Mouse (Mus musculus) left cerebral cortex, postnatal 14 days (tissue): Measurements from ENCODE around the gene Cradd. TPM values are rescaled to one million over a fixed set of nuclear protein-coding genes. Genes with fewer than 3 reads are reported as not detected.
A peak's percentile ranks its signal among the peaks of the same experiment; 100 is the strongest.

ENCODE experiments used
- DNase-seq, 2 experiments: peaks; one replicate each; pipeline ENCODE4 v3.0.0; 2021 to 2022; ENCODE audit warnings: low spot score in 2 of 2, mixed read lengths in 1 of 2
- intact Hi-C: fragments of 180-260 bp; cut with DNase I; formaldehyde crosslinking; loops from one replicate; pipeline ENCODE4 v1.15.1; 2025
- total RNA-seq, 2 experiments: library from RNA; stranded (reverse); gene quantifications; 2 replicates each; pipeline ENCODE4 v1.2.3; 2021

Gene Cradd
- total RNA-seq, 2 experiments from 2014 or later = 5.2 to 6.9 TPM

DNA sequence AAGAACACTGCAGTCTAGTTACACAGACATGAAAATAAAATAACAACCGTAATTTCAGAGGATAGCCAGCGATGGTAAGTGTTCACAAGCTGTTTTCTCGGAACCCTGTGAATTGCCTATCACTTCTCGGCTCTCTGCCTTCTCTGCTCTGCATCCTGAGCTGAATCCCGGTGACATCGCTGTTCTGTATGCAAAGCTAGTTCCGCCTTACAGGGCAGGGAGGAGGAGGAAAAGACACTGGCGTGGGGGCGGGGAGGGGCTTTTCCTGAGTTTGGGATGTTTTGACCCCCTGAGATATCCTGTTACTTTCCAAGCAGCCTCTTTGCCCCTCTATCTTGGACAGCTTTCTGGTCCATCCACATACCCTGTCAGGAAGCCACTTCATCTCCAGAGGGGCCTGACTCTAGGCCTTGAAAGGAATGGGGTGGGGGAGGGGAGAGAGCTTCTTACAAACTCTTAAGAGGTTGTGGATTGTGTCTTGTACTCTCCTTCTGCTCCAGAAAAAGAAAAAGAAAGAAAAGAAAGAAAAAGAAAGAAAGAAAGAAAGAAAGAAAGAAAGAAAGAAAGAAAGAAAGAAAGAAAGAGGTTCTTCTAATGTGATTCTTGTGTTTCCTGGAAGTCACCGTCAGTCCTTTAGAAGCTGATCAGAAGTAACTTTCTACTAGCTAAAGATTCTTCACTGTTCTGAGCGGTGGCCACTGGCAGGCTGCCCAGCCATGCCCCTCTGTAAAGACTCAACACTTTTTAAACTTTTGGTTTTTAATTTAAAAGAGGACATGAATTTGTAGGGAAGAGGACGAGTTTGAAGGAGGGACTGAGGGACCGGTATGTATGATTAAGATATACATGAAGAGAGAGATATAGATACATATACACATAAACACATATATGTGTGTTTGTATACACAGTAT, 14.3 kb downstream of the Cradd start:
- no peak for DNase-seq
- intact Hi-C loops = loop anchor here (5.0 kb wide), 1 partner anchor 42 kb away; no protein-coding TSS in a partner anchor

GRCm38 (mm10) chr10:95308991-95309390, 14.9 kb downstream of the Cradd start:
- intact Hi-C loops = no loop called here
- no peak for DNase-seq

GRCm38 (mm10) chr10:95307916-95308315, 16.0 kb downstream of the Cradd start:
- no peak for DNase-seq
- intact Hi-C loops = no loop called here

- intact Hi-C loops = no loop called here
- no peak for DNase-seq
Measured at GRCm38 (mm10) chr10:95306824-95307552, 16.9 kb downstream of the Cradd start.

DNA sequence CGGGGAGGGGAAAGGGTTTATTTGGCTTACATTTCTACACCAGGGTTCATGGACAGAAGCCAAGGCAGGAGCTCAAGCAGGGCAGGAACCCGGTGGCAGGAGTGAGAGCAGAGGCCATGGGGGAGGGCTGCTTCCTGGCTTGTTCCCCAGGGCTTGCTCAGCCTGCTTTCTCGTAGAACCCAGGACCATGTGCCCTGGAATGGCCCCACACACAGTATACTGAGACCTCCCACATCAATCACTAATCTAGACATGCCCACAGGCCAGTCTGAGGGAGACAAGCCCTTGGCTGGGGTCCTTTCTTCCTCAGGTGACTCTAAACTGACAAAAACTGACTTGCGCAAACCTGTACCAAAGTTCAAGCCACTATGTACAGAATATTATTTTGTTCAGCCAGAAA, 19.7 kb downstream of the Cradd start:
- no peak for DNase-seq
- intact Hi-C loops = no loop called here

DNA sequence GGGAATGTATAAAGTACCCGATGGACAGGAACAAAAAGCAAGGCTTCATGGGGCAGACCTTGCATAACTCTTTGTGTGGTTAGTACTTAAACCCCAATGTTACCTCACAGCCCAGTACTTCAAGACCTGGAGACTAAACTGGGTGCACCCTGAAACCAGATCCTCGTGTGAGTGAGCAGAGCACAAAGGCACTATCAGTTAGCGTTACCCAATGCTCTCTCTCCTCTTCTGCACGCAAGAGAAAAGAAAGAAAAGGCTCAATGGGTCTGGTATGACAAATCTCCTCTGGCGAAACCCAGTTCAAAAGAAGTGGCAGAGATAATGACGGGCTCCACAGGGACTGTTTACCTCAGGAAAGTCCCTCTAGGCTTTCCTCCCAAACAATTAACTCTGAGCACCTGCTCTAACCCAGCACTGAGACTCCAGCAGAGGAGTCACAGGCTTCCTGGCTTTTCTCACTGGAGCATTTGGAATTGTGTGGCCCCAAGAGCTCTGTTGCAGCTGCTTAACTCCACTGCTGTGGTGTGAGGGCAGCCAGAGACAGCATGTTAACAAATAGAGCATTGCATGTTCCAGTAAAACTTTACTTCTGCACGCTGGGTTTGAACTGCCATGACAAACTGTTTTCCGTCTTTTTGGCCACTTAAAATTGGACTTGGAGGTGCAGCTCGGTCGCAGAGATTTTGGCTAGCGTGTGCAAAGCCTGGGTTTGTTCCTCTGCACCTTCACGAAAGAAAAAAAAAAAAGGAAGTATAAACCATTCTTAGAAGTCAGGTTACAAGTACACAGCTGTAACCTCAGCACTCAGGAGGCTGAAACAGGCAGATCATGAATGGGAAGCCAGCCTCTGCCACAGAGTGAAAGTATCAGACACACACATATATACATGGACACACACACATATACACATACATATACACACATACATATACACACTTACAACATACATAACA, 21.4 kb downstream of the Cradd start:
- DNase-seq = no peak
- intact Hi-C loops = no loop called here

DNA sequence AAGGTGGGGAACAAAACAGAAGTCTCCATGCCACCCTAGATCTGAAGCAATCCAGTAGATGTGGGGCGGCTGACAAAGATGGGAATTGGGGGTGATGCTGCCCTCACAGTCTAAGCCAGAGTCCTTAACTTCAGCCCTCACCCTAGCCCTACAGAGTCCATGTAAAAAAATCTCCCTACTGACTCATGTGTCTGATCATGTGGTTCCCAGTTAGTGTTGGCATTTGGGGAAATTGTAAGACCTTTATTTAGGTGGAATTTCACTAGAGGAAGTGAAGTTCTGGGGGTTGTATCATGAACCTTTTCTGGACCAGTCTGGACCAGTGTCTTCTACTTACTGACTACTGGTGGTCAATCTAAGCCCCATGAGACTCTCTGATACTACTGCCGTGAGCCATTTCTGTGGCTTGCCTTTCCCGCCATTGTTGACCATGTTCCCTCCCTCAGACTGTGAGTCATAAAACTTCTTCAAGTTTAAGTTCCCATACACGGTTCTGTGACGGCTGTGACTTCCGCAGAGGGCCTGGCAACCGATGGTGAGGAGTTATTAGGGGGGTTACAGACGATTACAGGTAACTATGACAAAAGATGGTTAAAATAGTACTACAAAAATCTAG, 23.6 kb downstream of the Cradd start:
- no peak for DNase-seq
- intact Hi-C loops = no loop called here

- no peak for DNase-seq
- intact Hi-C loops = no loop called here
Measured at GRCm38 (mm10) chr10:95299808-95300133, 24.2 kb downstream of the Cradd start.

DNA sequence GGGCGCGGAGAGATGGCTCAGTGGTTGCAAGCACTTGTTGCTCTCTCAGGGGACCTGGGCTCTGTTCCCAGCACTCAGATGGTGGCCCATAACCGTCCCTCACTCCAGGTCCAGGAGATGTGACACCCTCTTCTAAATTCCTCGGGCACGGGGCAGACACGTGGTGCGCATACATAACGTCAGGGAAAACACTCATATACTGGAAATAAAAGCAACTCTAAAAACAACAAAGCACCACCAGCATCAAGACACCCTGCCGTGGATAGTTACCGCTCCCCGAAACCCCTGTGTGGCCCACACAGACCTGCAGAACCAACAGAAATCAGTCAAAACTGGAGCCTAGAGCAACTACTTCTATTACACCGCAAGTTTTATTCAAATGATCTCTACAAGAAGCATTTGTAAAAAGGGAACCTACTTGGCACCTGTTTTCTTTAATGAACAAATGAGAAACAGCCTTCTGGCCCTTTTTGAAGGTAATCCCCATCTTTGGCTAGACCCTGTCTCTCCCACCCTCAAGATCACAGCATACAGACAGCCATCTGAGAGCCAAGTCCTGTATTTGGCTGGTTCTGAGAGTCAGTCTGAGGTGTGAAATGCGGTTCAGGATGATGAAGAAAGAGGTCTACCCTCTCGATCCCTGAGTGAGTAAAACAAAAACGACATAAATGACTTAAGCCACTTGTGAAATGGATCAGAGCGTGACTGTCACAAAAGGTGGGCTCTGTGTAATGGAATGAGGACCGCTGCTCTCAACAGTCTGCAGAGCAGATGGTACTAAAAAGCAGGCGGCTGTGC, 24.7 kb downstream of the Cradd start:
- no peak for DNase-seq
- intact Hi-C loops = no loop called here

DNA sequence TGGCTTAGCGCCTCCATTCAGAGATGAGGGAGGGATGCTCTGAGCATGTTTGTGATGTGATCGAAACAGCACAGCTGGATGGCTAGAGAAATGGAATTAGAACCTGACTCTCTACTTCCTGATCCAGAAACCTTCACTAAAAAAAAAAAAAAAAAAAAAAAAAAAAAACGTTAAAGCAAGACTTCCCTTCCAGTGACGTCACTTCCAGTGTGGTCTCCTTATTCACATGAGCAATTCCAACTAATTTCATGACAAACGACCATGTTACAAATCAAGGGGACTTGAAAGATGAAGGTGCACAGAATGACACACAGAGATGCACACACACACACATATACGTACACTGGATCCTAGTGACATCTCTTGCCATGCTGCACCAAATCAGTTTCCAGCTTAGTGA, 25.4 kb downstream of the Cradd start:
- no peak for DNase-seq
- intact Hi-C loops = no loop called here

DNA sequence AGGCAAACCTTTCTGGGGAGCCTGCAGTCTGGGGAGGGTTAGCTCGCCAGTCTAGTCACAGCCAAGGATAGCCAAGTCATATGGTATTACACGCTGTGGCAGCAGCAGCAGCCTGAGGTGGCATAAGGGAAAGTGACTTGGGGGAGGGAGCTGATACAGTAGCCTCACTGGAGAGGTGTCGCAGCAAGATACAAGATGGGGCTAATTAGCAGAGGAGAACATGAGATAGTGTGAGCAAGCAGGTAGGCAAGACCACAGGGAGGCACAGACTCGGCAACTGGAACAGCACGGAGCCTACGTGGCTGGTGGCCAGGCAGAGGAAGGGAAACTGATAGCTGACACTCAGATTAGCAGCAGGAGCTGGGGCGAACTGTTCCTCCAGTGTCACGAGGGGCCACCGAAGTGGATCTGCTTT, 26.2 kb downstream of the Cradd start:
- intact Hi-C loops = no loop called here
- peak in 1 of 2 experiments; percentile 18 for DNase-seq

- no peak for DNase-seq
- intact Hi-C loops = no loop called here
Measured at GRCm38 (mm10) chr10:95297024-95297423, 26.9 kb downstream of the Cradd start.

DNA sequence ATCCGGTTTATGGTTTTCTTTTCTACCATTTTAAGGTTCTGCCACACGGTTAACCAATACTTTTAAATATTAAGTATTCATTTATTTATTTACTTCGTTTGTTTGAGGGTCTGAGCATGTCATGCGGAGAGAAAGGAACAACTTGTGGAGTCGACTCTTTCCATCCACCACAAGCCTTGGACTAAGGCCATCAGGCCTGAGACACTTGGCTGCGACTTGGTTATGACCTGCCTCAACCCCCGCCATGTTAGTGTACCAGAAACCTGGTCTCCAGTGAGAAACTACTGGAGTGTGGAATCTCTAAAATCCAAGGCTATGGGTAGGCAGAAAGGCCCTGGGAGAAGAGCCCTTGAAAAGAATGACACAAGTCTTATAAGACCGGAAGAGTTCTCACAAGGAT, 30.7 kb downstream of the Cradd start:
- no peak for DNase-seq
- intact Hi-C loops = no loop called here

DNA sequence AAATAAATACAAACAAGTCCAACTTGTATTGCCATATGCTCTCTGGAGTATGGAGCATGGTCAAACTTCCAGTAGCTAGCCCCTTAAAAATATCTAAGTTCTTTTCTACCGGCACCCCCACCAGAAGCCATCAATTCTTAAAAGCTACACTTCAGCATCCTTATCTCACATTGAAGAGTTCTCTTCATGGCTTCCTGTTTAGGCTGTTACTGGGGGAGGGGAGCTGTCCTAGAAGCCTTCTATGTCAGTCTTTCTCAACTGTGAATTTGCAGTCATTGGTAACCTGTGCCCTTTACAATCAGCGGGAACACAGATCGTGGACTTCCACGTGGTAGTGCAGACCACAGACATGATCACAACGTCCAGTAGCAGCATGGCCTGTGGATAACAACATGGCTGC, 31.7 kb downstream of the Cradd start:
- intact Hi-C loops = no loop called here
- no peak for DNase-seq

DNA sequence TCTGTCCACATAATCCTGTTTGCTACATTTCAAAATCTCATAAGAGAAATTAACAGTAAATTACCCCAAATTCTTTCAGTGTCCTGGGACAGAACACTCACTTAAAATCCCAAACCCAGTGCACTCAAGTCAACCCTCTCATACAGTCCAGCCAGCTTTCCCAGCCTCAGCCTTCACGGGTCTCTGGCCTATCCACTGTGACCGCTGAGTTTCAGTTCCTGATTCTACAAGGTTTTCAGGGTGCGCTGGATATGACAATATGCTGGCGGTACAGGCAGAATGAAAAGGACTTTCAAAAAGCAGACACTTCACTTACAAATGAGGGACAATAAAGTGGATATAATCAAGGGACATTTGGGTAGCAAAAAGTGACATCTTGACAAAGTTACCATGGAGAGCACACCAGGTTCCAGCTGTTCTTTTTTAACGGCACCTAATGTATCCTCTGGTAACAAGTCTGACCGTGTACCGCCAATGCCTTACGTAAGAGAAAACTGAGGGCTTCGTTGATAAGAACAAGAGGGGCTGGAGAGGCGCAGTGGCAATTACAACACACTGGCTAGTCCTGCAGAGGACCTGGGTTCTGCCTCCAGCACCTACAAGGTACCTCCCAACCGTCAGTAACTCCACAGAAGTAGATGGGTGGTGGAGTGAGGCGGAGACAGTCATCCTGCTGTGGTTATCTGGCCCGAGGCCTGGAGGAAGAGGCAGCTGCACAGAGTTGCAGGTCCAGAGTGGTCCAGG, 32.6 kb downstream of the Cradd start:
- DNase-seq = no peak
- intact Hi-C loops = no loop called here

GRCm38 (mm10) chr10:95289819-95290218, 34.1 kb downstream of the Cradd start:
- no peak for DNase-seq
- intact Hi-C loops = no loop called here

DNA sequence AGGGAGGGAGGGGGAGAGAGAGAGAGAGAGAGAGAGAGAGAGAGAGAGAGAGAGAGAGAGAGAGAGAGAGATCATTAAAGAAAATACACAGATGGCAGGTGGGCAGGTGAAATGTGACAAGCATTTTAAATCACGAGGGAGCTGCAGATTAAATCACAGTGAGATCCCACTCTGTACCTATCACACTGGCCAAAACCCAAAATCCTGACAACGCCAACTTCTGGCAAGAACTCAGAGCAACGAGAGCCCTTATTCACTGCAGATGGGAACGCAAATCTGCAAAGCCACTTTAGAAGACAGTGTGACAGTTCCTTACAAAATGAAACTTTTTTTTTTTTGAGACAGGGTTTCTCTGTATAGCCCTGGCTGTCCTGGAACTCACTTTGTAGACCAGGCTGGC, 35.7 kb downstream of the Cradd start:
- peak; percentile 56 to 78 for DNase-seq
- intact Hi-C loops = no loop called here

DNA sequence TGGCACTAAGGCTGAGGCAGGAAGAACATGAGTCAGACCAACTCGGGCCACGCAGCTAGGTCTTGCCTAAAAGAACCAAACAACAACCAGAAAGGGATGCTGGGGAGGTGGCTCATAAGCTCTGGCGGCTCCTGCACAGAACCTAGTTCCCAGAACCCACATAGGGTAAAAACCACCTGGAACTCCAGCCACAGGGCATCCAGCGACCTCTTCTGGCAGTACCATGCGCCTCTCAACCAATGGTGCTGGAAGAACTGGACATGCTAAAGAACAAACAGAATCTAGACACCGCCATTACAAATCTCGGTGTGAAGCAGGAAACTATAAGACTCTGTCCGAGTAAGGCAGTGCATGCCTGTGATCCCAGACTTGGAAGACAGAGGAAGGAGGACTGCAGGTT, 36.6 kb downstream of the Cradd start:
- DNase-seq = no peak
- intact Hi-C loops = no loop called here
